9 mouse cellular contexts compared by ENCODE assay signal in genomic region chr8:120308553-120308952, GRCm38 (mm10).
A peak's percentile ranks its signal among the peaks of the same experiment; 100 is the strongest.
DNase-seq lines count a peak whose midpoint lies in the region; ATAC-seq and TF ChIP-seq lines count a peak whose summit lies in the region.
"Had no signal": no experiment of that assay in that cellular context is flagged by ENCODE, and none has a peak within 500 bp of the region (broad histone marks: within the 10 kb centered on the region; RNA-seq: fewer than 3 reads in every experiment).

No protein-coding gene starts in this region.

- H3K27ac ChIP-seq in neural tube, embryonic 11.5 days (ENCODE audit: low read depth, low read length), result peak overlapping the region; percentile 21; the same call in 1 of the 2 replicates
- H3K27ac ChIP-seq in forebrain, embryonic 12.5 days, result peak overlapping the region; percentile 87
- no peak overlapping the region for H3K27ac ChIP-seq in intestine, embryonic 16.5 days (ENCODE audit: low read length)
- peak overlapping the region; percentile 46 for H3K27ac ChIP-seq in stomach, postnatal 0 days (replicated peaks)
- no peak overlapping the region for H3K27ac ChIP-seq in kidney, embryonic 16.5 days (ENCODE audit: low read length)
- H3K27ac ChIP-seq: liver, embryonic 14.5 days had no signal

- no peak overlapping the region for H3K4me3 ChIP-seq in neural tube, embryonic 11.5 days (ENCODE audit: low read depth, low read length)
- no peak overlapping the region for H3K4me3 ChIP-seq in forebrain, embryonic 12.5 days (replicated peaks)
- H3K4me3 ChIP-seq in intestine, embryonic 16.5 days (ENCODE audit: low read length), result no peak overlapping the region
- no peak overlapping the region for H3K4me3 ChIP-seq in stomach, postnatal 0 days (ENCODE audit: low read depth, low read length)
- no peak overlapping the region for H3K4me3 ChIP-seq in kidney, embryonic 16.5 days (ENCODE audit: low read length)

- H3K9me3 ChIP-seq in neural tube, embryonic 11.5 days (ENCODE audit: control insufficient read depth, low read length), result no peaks in the 10 kb centered on the region
- H3K9me3 ChIP-seq in forebrain, embryonic 12.5 days, result no peaks in the 10 kb centered on the region
- H3K9me3 ChIP-seq in intestine, embryonic 16.5 days (ENCODE audit: control insufficient read depth, low read length), result no peaks in the 10 kb centered on the region
- H3K9me3 ChIP-seq in stomach, postnatal 0 days (ENCODE audit: control insufficient read depth, low read length), result no peaks in the 10 kb centered on the region
- H3K9me3 ChIP-seq in kidney, embryonic 16.5 days (ENCODE audit: low read length), result no peaks in the 10 kb centered on the region

- no peaks in the 10 kb centered on the region for H3K27me3 ChIP-seq in neural tube, embryonic 11.5 days (ENCODE audit: control insufficient read depth, insufficient read depth, low read length)
- peaks cover 79% of the 10 kb centered on the region for H3K27me3 ChIP-seq in forebrain, embryonic 12.5 days
- H3K27me3 ChIP-seq in intestine, embryonic 16.5 days (replicated peaks; ENCODE audit: control insufficient read depth, insufficient read depth, low read length), result no peaks in the 10 kb centered on the region
- no peaks in the 10 kb centered on the region for H3K27me3 ChIP-seq in stomach, postnatal 0 days (ENCODE audit: control insufficient read depth, insufficient read depth, low read length)
- peaks cover 6% of the 10 kb centered on the region; the same call in 1 of the 2 replicates for H3K27me3 ChIP-seq in kidney, embryonic 16.5 days (ENCODE audit: insufficient read depth, low read length)

- no peak overlapping the region for H3K9ac ChIP-seq in neural tube, embryonic 11.5 days (ENCODE audit: low read length)
- H3K9ac ChIP-seq in forebrain, embryonic 12.5 days, result no peak overlapping the region
- 0 out of 2 replicates have a peak overlapping the region, but pooled peaks have one; percentile 29 for H3K9ac ChIP-seq in intestine, embryonic 16.5 days (ENCODE audit: low read depth, low read length)
- H3K9ac ChIP-seq in stomach, postnatal 0 days (ENCODE audit: low read length), result no peak overlapping the region
- H3K9ac ChIP-seq in kidney, embryonic 16.5 days (replicated peaks; ENCODE audit: low read length), result no peak overlapping the region
- H3K9ac ChIP-seq: liver, embryonic 14.5 days had no signal

- DNase-seq in neural tube, embryonic 11.5 days (ENCODE audit: low spot score), result no peak
- no peak for DNase-seq in neural tube, embryonic 10.5 days (ENCODE audit: extremely low spot score, low spot score)
- DNase-seq in stomach, postnatal 0 days (ENCODE audit: low spot score), result no peak
- DNase-seq in layer of hippocampus, adult 9-10 months (ENCODE audit: low spot score), result no peak
- no peak for DNase-seq in urinary bladder, adult 2 months (ENCODE audit: low spot score)

- H3K36me3 ChIP-seq in neural tube, embryonic 11.5 days (ENCODE audit: control insufficient read depth, insufficient read depth, low read length), result no peaks in the 10 kb centered on the region
- H3K36me3 ChIP-seq in forebrain, embryonic 12.5 days (replicated peaks), result no peaks in the 10 kb centered on the region
- no peaks in the 10 kb centered on the region for H3K36me3 ChIP-seq in intestine, embryonic 16.5 days (ENCODE audit: control insufficient read depth, insufficient read depth, low read length)
- no peaks in the 10 kb centered on the region for H3K36me3 ChIP-seq in stomach, postnatal 0 days (ENCODE audit: control insufficient read depth, insufficient read depth, low read length)
- no peaks in the 10 kb centered on the region for H3K36me3 ChIP-seq in kidney, embryonic 16.5 days (ENCODE audit: insufficient read depth, low read length)

- 62% methylated on average over 9 of the region's 9 CpGs for WGBS in neural tube, embryonic 11.5 days
- 47% methylated on average over 9 of the region's 9 CpGs for WGBS in forebrain, embryonic 12.5 days
- 62% methylated on average over 9 of the region's 9 CpGs for WGBS in intestine, embryonic 16.5 days
- 35% methylated on average over 9 of the region's 9 CpGs for WGBS in stomach, postnatal 0 days
- WGBS in kidney, embryonic 16.5 days, result 47% methylated on average over 9 of the region's 9 CpGs

- H3K4me1 ChIP-seq in neural tube, embryonic 11.5 days (ENCODE audit: control insufficient read depth, insufficient read depth, low read length), result peaks cover 41% of the 10 kb centered on the region
- peaks cover 82% of the 10 kb centered on the region for H3K4me1 ChIP-seq in forebrain, embryonic 12.5 days
- peaks cover 45% of the 10 kb centered on the region for H3K4me1 ChIP-seq in intestine, embryonic 16.5 days (ENCODE audit: control insufficient read depth, insufficient read depth, low read length)
- 0 out of 2 replicates have a peak, but pooled peaks cover 3% of the 10 kb centered on the region for H3K4me1 ChIP-seq in stomach, postnatal 0 days (replicated peaks; ENCODE audit: control insufficient read depth, insufficient read depth)
- peaks cover 30% of the 10 kb centered on the region for H3K4me1 ChIP-seq in kidney, embryonic 16.5 days (ENCODE audit: insufficient read depth, low read length)

- no peak for TF ChIP-seq EP300 in stomach, postnatal 0 days (optimal IDR thresholded peaks at IDR 0.05)

- H3K4me2 ChIP-seq in neural tube, embryonic 11.5 days (ENCODE audit: low read depth), result no peak overlapping the region
- H3K4me2 ChIP-seq in forebrain, embryonic 12.5 days, result no peak overlapping the region
- H3K4me2 ChIP-seq in intestine, embryonic 16.5 days (ENCODE audit: low read depth, low read length), result no peak overlapping the region
- H3K4me2 ChIP-seq in stomach, postnatal 0 days (replicated peaks; ENCODE audit: low read depth), result no peak overlapping the region
- no peak overlapping the region for H3K4me2 ChIP-seq in kidney, embryonic 16.5 days (replicated peaks; ENCODE audit: low read depth, low read length)

- no peak for TF ChIP-seq CTCF in stomach, postnatal 0 days (IDR thresholded peaks at IDR 0.05; ENCODE audit: low read depth)

- no peak for ATAC-seq in neural tube, embryonic 11.5 days (ENCODE audit: insufficient read depth, low FRiP score, low TSS enrichment)
- ATAC-seq in forebrain, embryonic 12.5 days (ENCODE audit: low FRiP score), result no peak
- no peak for ATAC-seq in intestine, embryonic 16.5 days
- ATAC-seq in stomach, postnatal 0 days (ENCODE audit: low FRiP score, low TSS enrichment), result no peak
- no peak for ATAC-seq in kidney, embryonic 16.5 days (ENCODE audit: low FRiP score, low TSS enrichment)

Comparison
In these comparisons a context has a peak if more than half of its experiments do, and no peak if none do; other contexts are left out.
1. H3K27ac ChIP-seq: peak in neural tube, embryonic 11.5 days (single experiment), forebrain, embryonic 12.5 days (single experiment) and stomach, postnatal 0 days (single experiment); none in intestine, embryonic 16.5 days (single experiment) and kidney, embryonic 16.5 days (single experiment).